Mouse (Mus musculus): ENCODE data around the gene Siah1a. TPM values are rescaled to one million over a fixed set of nuclear protein-coding genes. Genes with fewer than 3 reads are reported as not detected.

Siah1a gene
- polyA plus RNA-seq, 1 experiment from 2014 or later = 16.1 TPM

- DNase-seq = no peak
- H3K9me3 ChIP-seq (replicated peaks) = no peaks in the 10 kb centered on the region
- H3K36me3 ChIP-seq = peaks cover 17% of the 10 kb centered on the region; the same call in 1 of the 2 replicates
- H3K9ac ChIP-seq = no peak overlapping the region
- peaks cover 23% of the 10 kb centered on the region for H3K4me1 ChIP-seq (replicated peaks)
- no peak overlapping the region for H3K4me3 ChIP-seq (replicated peaks)
- no peaks in the 10 kb centered on the region for H3K27me3 ChIP-seq
- 81% methylated on average over 2 of the region's 2 CpGs for WGBS (ENCODE audit: insufficient replicate concordance)
- peak; percentile 68 for ATAC-seq (ENCODE audit: low read depth)
- H3K4me2 ChIP-seq = no peak overlapping the region
- H3K27ac ChIP-seq = no peak overlapping the region
Observed at GRCm38 (mm10) chr8:86695703-86696102, 50.0 kb downstream of the Siah1a start.

DNA sequence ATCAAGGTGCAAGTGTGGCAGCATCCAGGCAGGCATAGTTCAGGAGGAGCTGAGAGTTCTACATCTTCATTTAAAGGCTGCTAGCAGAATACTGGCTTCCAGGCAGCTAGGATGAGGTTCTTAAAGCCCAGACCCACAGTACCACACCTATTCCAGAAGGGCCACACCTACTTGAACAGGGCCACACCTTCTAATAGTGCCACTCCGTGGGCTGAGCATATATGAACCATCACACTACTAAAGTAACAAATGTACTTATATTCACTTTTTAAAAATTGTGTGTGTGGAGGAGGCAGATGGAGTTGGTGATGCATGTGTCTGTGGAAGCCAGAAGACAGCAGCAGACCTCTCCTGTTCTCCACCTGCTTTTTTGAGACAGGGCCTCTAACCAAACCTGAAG lies 51.7 kb downstream of the Siah1a start:
- DNase-seq (no peak), ATAC-seq (ENCODE audit: low read depth) (no peak)
- Histone ChIP-seq H3K4me2 (no peak overlapping the region), H3K27ac (no peak overlapping the region), H3K9ac (no peak overlapping the region), H3K27me3 (no peaks in the 10 kb centered on the region), H3K4me1 (replicated peaks) (peaks cover 23% of the 10 kb centered on the region), H3K9me3 (replicated peaks) (no peaks in the 10 kb centered on the region), H3K36me3 (peaks cover 17% of the 10 kb centered on the region; the same call in 1 of the 2 replicates), H3K4me3 (replicated peaks) (no peak overlapping the region)
- WGBS (ENCODE audit: insufficient replicate concordance) = 28% methylated on average over 1 of the region's 1 CpGs

DNA sequence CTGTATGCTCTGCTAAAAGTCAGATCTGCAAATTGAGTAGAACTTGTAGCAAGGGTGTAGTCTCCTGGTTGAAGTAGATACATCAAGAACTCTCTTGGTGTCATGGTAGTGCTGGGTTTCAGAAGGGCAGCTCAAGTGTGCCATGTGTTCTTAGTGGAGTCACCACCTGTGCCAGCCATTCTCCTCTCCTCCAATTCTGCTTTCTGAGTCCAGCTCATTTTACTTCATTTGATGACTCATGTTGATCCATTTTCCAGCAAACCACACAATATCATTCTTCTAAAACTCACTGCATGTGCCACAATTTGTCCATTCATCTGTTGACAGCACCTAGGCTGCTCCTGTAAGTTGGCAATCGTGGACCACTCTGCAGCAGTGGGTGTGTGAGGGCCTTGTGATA lies 53.6 kb downstream of the Siah1a start:
- ATAC-seq (ENCODE audit: low read depth) (no peak), DNase-seq (no peak)
- Histone ChIP-seq H3K4me3 (replicated peaks) (no peak overlapping the region), H3K4me2 (no peak overlapping the region), H3K27ac (no peak overlapping the region), H3K4me1 (replicated peaks) (peaks cover 23% of the 10 kb centered on the region), H3K9me3 (replicated peaks) (no peaks in the 10 kb centered on the region), H3K36me3 (peaks cover 17% of the 10 kb centered on the region; the same call in 1 of the 2 replicates), H3K27me3 (no peaks in the 10 kb centered on the region), H3K9ac (no peak overlapping the region)
- 64% methylated on average over 1 of the region's 1 CpGs for WGBS (ENCODE audit: insufficient replicate concordance)

DNA sequence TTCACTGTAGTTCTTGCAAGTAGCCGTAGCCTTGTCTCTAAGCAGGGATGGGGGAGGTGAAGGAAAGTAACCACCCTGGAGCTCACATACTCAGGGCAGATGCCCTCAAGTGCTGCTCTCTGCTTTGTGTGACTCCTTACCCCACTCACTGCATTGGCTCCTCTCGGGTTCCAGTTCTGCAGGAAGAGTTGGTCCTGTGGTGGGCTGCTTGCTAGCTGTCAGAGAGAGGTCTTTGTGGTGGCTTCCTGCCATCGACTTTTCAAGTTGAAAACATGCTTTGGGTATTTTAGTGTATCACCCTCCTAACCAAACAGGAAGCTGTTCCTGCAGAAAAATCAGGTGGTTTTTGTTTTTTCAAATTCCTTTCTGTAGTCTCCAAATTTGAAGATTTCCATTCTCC lies 59.1 kb downstream of the Siah1a start:
- Histone ChIP-seq H3K36me3 (peaks cover 8% of the 10 kb centered on the region; the same call in 1 of the 2 replicates), H3K9me3 (replicated peaks) (no peaks in the 10 kb centered on the region), H3K4me2 (no peak overlapping the region), H3K27me3 (no peaks in the 10 kb centered on the region), H3K4me1 (replicated peaks) (no peaks in the 10 kb centered on the region), H3K9ac (no peak overlapping the region), H3K27ac (no peak overlapping the region), H3K4me3 (replicated peaks) (no peak overlapping the region)
- ATAC-seq (ENCODE audit: low read depth) (no peak), DNase-seq (no peak)
- WGBS (ENCODE audit: insufficient replicate concordance) = 58% methylated on average over 3 of the region's 3 CpGs

Other genes starting within 250 kb of the Siah1a start
- not detected in 2 replicates for gene Abcc12, start 165.2 kb downstream of the Siah1a start, polyA plus RNA-seq (2015; fragmentation: Nextera tagmentation; extraction: Ambion mirVana)
- 34.5 and 42.2 TPM in 2 replicates for gene Lonp2, start 121.9 kb downstream of the Siah1a start, polyA plus RNA-seq (2015; fragmentation: Nextera tagmentation; extraction: Ambion mirVana)
- 1.1 and 1.3 TPM in 2 replicates for gene Gm10638, start 235 bp downstream of the Siah1a start, polyA plus RNA-seq (2015; fragmentation: Nextera tagmentation; extraction: Ambion mirVana)
- gene N4bp1, start 139.3 kb upstream of the Siah1a start, polyA plus RNA-seq (2015; fragmentation: Nextera tagmentation; extraction: Ambion mirVana) = 2.8 and 3.0 TPM in 2 replicates